Mouse (Mus musculus) ES-Bruce4 (cell line): ENCODE measurements around the gene Filip1. TPM values are rescaled to one million over a fixed set of nuclear protein-coding genes. Genes with fewer than 3 reads are reported as not detected.

Experiments
- H3K27ac ChIP-seq: 2 replicates; pipeline ENCODE4 v1.5.1; 2012; ENCODE audit warnings: low read length, inconsistent platforms; ENCODE audit not compliant: insufficient read depth
- H3K27me3 ChIP-seq: 2 replicates; pipeline ENCODE4 v1.6.1; 2012; ENCODE audit warnings: mild to moderate bottlenecking, low read length, inconsistent platforms; ENCODE audit not compliant: control insufficient read depth, poor library complexity, insufficient read depth, severe bottlenecking
- H3K36me3 ChIP-seq: 2 replicates; pipeline ENCODE4 v1.6.1; 2012; ENCODE audit warnings: inconsistent platforms, mild to moderate bottlenecking, low read length, moderate library complexity; ENCODE audit not compliant: control insufficient read depth, poor library complexity, insufficient read depth, severe bottlenecking
- H3K4me1 ChIP-seq: one replicate; pipeline ENCODE4 v1.8.1; 2011; ENCODE audit warnings: low read length; ENCODE audit not compliant: control insufficient read depth, insufficient read depth
- H3K4me3 ChIP-seq: 2 replicates; pipeline ENCODE4 v1.5.1; 2011; ENCODE audit warnings: low read depth, mild to moderate bottlenecking, low read length
- H3K9ac ChIP-seq: 2 replicates; pipeline ENCODE4 v1.6.1; 2012; ENCODE audit warnings: low read depth, mild to moderate bottlenecking, inconsistent platforms; ENCODE audit not compliant: poor library complexity, severe bottlenecking
- H3K9me3 ChIP-seq: replicated peaks from 2 replicates; pipeline ENCODE4 v1.6.1; 2012; ENCODE audit warnings: mild to moderate bottlenecking, low read length, inconsistent platforms; ENCODE audit not compliant: control insufficient read depth, poor library complexity, insufficient read depth, severe bottlenecking
- CTCF ChIP-seq: IDR thresholded peaks from one replicate; pipeline ENCODE4 v1.8.1; 2011; ENCODE audit warnings: low read depth, low read length
- EP300 ChIP-seq: IDR thresholded peaks from 2 replicates; pipeline ENCODE4 v1.6.1; 2011; ENCODE audit warnings: low read depth, low read length; ENCODE audit not compliant: insufficient read depth
- POLR2A ChIP-seq: IDR thresholded peaks from one replicate; pipeline ENCODE4 v1.8.1; 2011; ENCODE audit warnings: low read length; ENCODE audit not compliant: insufficient read depth
- polyA plus RNA-seq: library from polyadenylated mRNA; stranded (reverse); fragments of >200 nt; gene quantifications from 2 replicates; pipeline ENCODE4 v1.2.4, GENCODE M21; 2011; ENCODE audit warnings: low read depth; ENCODE audit not compliant: missing spikeins, insufficient read depth, insufficient read length

The Filip1 gene
- polyA plus RNA-seq, 1 experiment: not detected

GRCm38 (mm10) chr9:79865998-79866397 is 146.7 kb downstream of the Filip1 start:
- Histone ChIP-seq H3K9ac (no peak overlapping the region), H3K9me3 (no peaks in the 10 kb centered on the region), H3K27me3 (no peaks in the 10 kb centered on the region), H3K4me3 (no peak overlapping the region), H3K36me3 (no peaks in the 10 kb centered on the region), H3K27ac (no peak overlapping the region), H3K4me1 (no peaks in the 10 kb centered on the region)
- TF ChIP-seq EP300 (no peak), POLR2A (no peak), CTCF (peak; percentile 18)

GRCm38 (mm10) chr9:79862544-79862943 is 150.1 kb downstream of the Filip1 start:
- Histone ChIP-seq H3K27me3 (no peaks in the 10 kb centered on the region), H3K9ac (no peak overlapping the region), H3K4me3 (no peak overlapping the region), H3K4me1 (no peaks in the 10 kb centered on the region), H3K27ac (no peak overlapping the region), H3K9me3 (peaks cover 7% of the 10 kb centered on the region), H3K36me3 (no peaks in the 10 kb centered on the region)
- TF ChIP-seq CTCF: no peak

- no peak overlapping the region for H3K9ac ChIP-seq
- H3K27ac ChIP-seq: no peak overlapping the region
- H3K27me3 ChIP-seq: no peaks in the 10 kb centered on the region
- no peaks in the 10 kb centered on the region for H3K9me3 ChIP-seq
- no peak for TF ChIP-seq POLR2A
- no peak for TF ChIP-seq EP300
- no peak for TF ChIP-seq CTCF
- no peak overlapping the region for H3K4me3 ChIP-seq
- no peaks in the 10 kb centered on the region for H3K36me3 ChIP-seq
- H3K4me1 ChIP-seq: no peaks in the 10 kb centered on the region
Observed at GRCm38 (mm10) chr9:79847099-79847498, 165.6 kb downstream of the Filip1 start.

GRCm38 (mm10) chr9:79842615-79843014 is 170.0 kb downstream of the Filip1 start:
- Histone ChIP-seq H3K36me3 (no peaks in the 10 kb centered on the region), H3K4me1 (no peaks in the 10 kb centered on the region), H3K27me3 (no peaks in the 10 kb centered on the region), H3K27ac (no peak overlapping the region), H3K4me3 (no peak overlapping the region), H3K9ac (no peak overlapping the region), H3K9me3 (no peaks in the 10 kb centered on the region)
- TF ChIP-seq EP300: no peak
- no peak for TF ChIP-seq POLR2A
- TF ChIP-seq CTCF: no peak

DNA sequence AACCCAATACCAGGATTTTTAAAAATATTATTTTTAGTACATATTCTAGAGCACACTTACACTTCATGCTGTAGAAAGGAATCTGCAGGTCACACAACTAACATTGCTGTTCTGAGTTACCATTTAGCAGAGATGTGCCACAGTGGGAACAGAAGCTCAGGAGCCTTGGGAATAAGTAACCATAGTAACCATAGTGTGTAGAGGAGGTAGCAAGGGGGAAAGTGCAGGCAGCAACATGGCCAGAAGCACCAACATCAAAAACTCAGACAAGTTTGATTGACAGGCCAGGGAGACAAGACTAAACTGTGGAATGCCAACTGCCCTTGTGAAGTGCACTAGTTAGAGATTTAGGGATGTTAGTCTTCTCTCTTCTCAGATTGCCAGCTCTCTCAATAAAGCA is 170.6 kb downstream of the Filip1 start:
- Histone ChIP-seq H3K27ac (no peak overlapping the region), H3K9ac (no peak overlapping the region), H3K9me3 (no peaks in the 10 kb centered on the region), H3K36me3 (no peaks in the 10 kb centered on the region), H3K27me3 (no peaks in the 10 kb centered on the region), H3K4me1 (no peaks in the 10 kb centered on the region), H3K4me3 (no peak overlapping the region)
- TF ChIP-seq POLR2A: no peak
- no peak for TF ChIP-seq CTCF
- no peak for TF ChIP-seq EP300

GRCm38 (mm10) chr9:79831294-79831693 is 181.4 kb downstream of the Filip1 start:
- Histone ChIP-seq H3K27ac (no peak overlapping the region), H3K9ac (no peak overlapping the region), H3K27me3 (no peaks in the 10 kb centered on the region), H3K36me3 (no peaks in the 10 kb centered on the region), H3K4me1 (no peaks in the 10 kb centered on the region), H3K9me3 (no peaks in the 10 kb centered on the region), H3K4me3 (no peak overlapping the region)
- TF ChIP-seq POLR2A (no peak), EP300 (no peak), CTCF (no peak)
